Mouse (Mus musculus) layer of hippocampus, adult 9-10 months (tissue): ENCODE data around the gene Csrp3.

Source experiments
- DNase-seq: peaks from one replicate; pipeline ENCODE4 v3.0.0; 2022; ENCODE audit warnings: low spot score

Gene Csrp3

GRCm38 (mm10) chr7:48847820-48848650, at the start of gene Csrp3:
Csrp3 (minus strand) TSS chr7:48848033.
- no peak for DNase-seq

DNA sequence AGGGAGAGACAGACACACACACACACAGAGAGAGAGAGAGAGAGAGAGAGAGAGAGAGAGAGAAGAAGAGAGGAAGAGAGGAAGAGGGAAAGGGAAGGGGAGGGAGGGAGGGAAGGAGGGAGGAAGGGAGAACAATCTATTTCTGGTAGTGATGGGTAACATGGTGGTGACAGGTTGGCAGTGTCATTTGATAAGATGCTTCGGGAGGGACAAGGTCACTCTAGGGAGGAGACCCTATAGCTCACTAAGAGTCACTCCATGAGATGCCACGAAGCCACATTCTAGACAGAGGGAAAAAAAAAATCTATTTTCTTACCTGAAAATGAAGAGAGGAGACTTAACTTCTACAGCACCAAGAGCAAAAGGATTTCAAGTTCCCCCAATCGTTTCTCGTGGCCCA, 48.2 kb upstream of the Csrp3 start:
- DNase-seq = no peak

DNA sequence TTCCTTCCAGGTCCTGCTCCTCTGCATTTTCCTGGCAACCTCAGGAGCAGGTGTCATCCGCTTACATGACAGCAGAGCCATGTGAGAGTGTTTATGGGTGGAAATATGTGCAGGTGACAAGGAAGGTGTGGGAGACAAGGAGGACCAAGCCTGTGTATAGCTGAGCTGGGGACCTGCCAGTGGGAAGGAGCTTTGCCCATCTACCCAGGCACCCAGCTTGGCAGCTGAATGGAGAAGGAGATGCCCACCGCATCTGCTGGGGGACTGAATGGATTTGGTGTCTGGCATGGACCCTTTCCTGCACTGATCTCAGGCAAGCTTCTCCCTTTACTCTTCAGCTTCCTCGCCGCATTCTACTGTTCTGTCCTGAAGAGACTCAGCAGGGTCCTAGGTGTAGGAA, 47.6 kb upstream of the Csrp3 start:
- DNase-seq = no peak

GRCm38 (mm10) chr7:48894763-48895162, 46.9 kb upstream of the Csrp3 start:
- DNase-seq = no peak

DNA sequence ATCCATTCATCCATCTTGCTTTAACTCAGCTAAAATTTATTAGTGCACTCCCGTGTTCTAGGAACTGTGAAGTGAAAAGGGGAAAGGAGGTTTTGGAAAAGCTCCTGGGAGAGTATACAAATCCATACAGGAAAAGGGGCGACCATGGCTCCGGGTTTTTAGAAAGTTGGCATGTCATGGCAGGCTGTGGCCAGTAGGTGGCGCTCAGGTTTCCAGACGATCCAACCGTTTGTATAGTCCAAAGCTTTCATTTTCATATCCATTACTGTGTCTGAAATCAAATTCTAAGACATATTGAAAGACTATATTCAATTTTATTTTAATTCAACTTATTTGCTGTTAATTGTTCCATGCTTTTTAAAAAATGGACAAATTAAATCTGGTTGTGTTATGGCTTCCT, 46.3 kb upstream of the Csrp3 start:
- DNase-seq = peak; percentile 65

- no peak for DNase-seq
These were observed 45.3 kb upstream of the Csrp3 start for GRCm38 (mm10) chr7:48893093-48893492.

DNA sequence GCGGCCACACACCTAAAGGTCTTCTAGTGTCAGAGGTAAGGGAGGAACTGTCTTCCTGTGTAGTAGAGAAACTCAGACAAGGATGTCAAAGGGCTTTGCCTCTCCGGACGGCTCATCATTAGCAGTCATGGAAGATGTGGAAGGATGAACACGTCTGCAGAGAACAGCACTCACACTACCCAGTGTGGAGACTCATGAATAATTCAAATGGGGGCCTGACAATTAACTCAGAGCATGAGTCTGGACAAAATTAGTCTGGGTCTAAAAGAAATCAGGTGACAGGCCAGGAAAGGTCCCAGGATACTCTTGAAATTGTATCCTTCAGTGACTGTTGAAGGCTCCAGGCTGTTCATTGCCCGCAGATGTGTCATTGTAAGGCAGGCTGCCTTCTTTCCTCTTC, 43.2 kb upstream of the Csrp3 start:
- DNase-seq = no peak

GRCm38 (mm10) chr7:48888751-48889150, 40.9 kb upstream of the Csrp3 start:
- DNase-seq = no peak

DNA sequence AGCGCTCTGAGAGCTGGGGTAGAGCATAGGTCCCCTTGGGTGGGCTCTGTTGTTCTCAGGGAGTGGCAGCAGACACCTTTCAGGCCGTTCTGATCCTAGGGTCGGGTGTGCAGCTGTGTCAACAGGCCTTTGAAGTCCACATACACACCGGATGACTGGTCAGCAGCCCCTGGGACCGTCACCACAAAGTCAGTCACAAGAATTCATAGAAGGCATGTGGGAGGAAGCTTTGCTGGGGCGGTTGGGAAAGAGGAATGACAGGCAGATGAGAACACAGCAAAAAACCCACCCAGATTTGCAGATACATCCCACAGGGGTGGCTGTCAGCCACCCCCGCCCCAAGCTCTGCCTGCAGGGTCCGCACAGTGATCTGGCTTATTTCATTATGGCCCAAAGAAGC, 40.1 kb upstream of the Csrp3 start:
- DNase-seq = no peak

DNA sequence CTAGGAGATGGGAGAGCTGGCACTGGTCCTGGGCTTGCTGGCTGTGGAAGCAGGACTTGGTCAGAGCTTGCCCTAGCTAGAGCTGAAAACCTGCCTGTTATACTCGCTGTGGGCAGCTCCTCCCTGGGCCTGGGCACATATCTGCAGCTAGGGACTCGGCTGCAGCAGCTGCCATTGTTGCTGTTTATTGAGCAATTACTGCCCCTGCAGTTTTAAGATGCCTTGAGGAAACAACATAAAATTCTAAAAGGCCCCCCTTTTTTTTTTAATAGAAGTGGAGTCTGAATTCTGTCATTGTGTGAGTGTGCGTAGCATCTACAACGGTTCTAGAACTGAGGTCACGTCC, 36.4 kb upstream of the Csrp3 start:
- no peak for DNase-seq

DNA sequence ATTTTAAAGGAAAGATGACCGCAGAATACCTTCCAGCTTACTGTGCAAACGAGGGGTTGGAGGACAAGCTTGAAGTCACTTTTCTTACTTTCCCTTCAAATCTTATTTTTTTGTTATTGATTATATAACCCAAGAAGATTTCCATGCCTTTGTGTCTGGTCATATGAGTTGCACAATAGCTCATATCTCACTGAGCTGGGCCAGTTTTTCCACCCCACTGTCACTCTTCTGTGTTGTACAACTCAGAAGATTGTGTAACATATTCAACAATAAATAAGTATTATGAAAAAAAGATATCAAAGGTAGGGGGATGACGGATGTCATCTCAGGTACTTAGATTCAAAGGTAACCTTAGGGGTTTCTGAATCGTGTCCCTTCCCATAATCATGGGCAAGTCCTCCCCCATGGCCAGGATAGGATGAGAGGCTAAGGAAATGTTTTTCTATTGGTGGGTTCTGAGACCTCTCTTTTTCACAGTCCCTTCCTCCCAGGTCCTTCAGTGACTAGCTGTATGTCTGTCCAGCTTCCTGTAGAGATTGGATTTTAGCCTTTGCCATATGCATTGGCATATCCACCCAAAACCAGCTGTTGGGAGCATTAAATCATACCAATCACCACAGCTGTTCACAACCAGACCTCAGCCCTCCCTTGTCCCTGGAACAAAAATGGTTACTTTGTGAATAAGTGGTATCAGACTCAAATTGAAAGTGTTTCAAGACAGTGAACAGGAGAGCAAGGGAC, 35.9 kb upstream of the Csrp3 start:
- no peak for DNase-seq

DNA sequence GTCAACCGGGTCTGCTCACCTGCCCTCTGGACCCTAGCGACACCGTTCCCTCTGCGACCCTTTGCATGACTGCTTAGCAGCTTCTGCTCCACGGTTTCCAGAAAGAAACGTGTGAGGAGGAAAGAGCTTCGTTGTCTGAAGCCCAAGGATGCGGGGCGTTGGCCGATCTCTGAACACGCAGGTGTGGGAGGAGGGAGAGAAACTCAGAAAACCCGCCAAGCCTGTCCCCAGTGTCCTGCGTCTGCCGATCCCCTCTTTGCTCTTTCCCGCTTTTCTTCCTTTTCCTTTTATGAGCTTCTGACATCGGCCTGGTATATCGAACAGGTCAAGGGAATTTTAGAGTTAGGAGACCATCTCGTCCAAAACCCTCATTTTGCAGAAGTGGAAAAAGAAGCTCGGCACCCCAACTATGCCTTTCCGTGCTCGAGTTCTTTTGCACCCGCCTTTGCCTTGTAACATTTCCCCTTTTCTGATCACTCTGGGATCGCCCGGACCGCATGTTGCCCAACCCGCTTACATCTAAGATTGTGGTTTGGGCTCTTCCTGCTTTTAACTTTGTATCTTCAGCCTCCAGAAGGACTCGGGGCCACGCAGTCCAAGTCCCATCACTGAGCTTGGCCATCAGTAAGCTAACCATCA, 34.3 kb upstream of the Csrp3 start:
- DNase-seq = no peak

- DNase-seq = no peak
These were observed 33.7 kb upstream of the Csrp3 start, which contains the start of gene E2f8 for GRCm38 (mm10) chr7:48881486-48881885. E2f8 (minus strand) TSS chr7:48881596.

DNA sequence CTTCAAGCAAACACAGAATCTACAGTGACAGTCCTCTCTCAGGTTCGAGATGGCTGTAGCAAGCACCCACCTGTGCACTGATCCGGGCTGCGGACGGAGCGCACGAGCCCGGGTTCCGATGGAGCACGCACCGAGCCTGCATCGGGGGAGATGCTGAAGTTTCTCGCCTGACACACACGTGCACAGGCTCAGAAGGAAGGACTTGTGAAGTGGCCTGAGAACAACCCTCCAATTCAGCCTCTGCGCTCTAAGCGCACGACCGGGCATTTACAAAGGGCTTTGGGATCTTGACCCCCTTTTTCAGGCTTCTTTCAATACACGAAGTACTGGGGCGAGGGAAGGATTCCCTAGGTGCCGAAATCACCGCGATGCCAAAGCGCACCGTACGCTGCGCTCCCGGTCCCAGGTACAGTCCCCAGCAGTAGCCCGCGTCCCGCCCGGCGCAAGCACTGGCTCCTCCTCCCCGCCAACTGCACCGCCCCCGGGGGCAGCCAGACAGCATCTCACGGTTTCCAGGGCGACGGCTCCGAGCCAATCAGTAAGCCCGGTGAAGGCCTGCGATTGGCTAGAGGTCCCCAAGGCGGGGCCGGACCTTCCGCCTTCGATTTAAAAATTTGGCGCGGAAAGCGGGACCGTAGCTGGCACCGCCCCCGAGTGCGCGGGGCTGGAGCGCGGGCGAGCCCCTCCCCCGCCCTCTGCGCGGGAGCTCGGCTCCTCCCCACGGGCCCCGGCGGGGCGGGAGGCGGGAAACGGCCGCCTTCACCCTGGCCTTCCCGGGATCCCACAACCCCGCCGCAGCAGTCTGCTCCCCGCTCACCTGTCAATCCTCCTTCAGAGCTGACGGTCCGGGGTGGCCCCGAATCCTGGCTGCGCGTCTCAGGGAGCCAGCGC, 33.0 kb upstream of the Csrp3 start:
- DNase-seq = peak; percentile 88

- DNase-seq = no peak
These were observed 31.7 kb upstream of the Csrp3 start for GRCm38 (mm10) chr7:48879574-48879973.

- DNase-seq = no peak
These were observed 30.1 kb upstream of the Csrp3 start for GRCm38 (mm10) chr7:48877786-48878390.

DNA sequence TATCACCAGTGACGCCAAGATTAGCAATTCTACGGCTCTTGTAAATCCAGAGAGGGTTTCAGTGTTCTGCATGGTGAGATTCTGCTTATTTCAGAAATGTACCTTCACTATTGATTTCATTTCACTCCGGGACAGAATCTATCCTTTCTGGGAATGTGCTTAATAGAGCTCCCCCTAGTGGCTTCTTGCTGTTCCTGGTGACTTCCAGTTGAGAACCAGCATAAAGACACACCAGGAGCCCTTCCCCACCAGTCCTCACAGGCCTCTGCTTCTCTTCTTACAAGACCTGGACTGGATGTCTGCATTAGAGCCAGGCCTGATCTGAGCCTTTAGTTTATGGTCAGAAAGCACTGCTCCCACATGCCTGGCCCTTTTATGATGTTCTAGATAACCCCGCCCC, 28.7 kb upstream of the Csrp3 start:
- peak; percentile 63 for DNase-seq

GRCm38 (mm10) chr7:48875096-48875495, 27.3 kb upstream of the Csrp3 start:
- no peak for DNase-seq

DNA sequence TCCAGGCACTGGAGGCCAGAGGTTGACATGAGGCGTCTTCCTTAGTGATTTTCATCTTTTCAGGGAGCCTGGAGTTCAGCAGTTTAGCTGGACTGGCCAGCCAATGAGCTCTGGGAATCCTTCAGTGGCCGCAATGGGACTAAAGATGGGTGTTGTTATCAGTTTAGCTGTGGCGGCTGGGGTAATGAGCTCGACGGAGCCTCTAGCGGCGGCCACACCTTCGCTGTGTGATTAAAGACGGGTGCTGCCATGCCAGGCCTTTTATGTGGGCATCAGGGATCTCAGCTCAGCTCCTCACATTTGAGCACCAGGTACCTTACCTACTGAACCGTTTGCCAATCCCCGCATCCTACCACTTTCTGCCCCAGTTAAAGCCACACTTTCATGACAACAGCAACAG, 23.5 kb upstream of the Csrp3 start:
- no peak for DNase-seq

DNA sequence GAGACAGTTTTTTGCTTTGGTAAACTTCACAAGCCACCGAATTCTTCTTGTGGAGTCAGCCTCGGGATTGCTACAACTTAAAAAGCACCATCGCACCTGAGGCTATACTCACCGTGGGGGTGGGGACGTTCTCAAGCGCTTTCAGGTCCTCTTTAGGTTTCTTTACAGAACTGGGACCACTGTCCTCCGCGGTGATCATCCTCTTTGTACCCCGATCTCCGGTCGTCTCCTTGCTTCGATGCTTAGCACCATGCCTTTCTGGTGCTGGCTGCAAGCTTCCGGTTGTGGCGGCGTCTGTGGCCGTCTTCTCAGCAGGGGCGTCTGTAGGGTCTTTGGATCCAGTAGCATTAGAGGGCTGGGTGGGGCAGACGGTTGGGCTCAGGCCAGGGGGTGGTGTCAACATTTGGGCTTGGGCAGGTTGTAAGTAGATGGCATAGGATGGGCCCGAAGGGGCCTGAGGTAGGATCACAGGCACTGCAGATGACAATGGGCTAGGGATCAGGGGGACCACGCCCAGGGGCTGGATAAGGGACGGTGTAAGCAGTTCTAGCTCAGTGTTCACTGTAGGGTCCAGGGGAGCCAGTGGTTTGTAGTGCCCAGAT, 22.8 kb upstream of the Csrp3 start:
- DNase-seq = no peak

- no peak for DNase-seq
These were observed 22.3 kb upstream of the Csrp3 start for GRCm38 (mm10) chr7:48870144-48870543.
